Mouse (Mus musculus) retina, postnatal 1 day (tissue): ENCODE data around the gene Rpf2.
A peak's percentile ranks its signal among the peaks of the same experiment; 100 is the strongest.

Experiments
- DNase-seq: peaks from one replicate; pipeline ENCODE4 v3.0.0-alpha.2; 2012

The Rpf2 gene

GRCm38 (mm10) chr10:40246374-40247165 lies at the start of gene Rpf2:
Rpf2 (minus strand) TSS chr10:40247036.
- peak; percentile 94 for DNase-seq

DNA sequence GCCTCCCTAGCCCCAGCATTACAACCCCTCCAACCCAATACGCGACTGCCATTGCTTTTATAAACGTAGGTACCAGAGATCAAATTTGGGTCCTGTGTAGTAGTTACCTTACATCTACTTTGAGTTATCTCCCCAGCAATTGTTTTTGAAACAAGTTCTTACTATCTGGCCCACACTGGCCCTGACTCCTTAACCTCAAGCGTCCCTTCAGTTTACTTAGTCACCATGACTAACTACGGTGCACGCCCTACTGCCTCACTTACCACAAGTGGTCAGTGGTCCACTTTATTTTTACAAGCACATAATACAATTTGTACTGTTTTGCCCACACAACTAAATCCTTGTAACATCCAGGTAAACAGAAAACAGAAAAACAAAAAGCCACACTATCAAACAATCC lies 45.8 kb upstream of the Rpf2 start:
- DNase-seq: no peak

GRCm38 (mm10) chr10:40286767-40287166 lies 39.9 kb upstream of the Rpf2 start:
- no peak for DNase-seq

DNA sequence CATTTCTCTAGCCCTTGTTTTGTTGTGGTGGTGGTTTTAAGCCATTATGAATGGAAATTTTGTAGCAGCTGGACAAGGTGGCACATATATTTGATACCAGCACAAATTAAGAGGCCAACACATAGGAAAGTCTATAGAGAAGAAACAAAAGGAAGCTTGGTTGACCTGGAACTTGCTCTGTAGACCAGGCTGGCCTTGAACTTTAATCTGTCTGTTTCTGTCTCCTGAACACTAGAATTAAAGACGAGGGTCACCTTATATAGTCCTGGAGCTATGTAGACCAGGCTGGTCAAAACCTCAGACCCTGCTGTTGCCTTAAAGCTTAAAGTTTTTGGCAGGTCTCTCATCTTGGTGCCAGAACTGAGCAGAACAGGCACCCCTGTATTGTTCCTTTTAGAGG lies 38.7 kb upstream of the Rpf2 start:
- DNase-seq: no peak

GRCm38 (mm10) chr10:40284997-40285396 lies 38.2 kb upstream of the Rpf2 start:
- DNase-seq: no peak

DNA sequence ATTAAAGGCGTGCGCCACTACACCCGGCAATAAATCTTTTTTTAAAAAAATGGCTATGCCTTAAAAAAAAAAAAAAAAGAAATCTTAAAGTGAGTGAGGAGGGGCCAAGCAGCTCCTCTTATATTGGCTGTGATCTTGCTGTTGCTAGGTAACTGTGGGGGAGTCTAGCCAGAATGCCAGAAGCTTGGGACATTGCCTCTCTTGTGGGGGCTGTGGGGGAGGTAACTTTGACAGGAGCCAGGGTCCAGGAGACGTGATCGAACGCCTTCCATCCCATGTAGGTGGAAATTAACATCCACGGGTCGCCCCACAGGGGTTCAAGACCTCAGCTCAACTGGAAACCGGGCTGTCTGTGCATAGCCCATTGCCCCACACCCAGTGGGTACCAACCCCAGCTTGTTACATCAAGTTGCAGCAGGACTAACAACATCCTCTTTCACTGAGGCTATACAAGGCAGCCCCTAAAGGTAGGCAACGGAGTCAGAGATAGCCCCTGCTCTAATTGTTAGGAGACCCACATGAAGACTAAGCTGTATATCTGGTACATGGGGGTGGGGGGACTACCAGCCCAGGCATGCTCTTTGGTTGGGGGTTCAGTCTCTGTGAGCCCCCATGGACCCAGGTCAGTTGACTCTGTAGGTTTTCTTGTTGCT lies 37.5 kb upstream of the Rpf2 start:
- DNase-seq: no peak

GRCm38 (mm10) chr10:40283636-40284035 lies 36.8 kb upstream of the Rpf2 start:
- no peak for DNase-seq

GRCm38 (mm10) chr10:40281565-40281964 lies 34.7 kb upstream of the Rpf2 start:
- DNase-seq: no peak

DNA sequence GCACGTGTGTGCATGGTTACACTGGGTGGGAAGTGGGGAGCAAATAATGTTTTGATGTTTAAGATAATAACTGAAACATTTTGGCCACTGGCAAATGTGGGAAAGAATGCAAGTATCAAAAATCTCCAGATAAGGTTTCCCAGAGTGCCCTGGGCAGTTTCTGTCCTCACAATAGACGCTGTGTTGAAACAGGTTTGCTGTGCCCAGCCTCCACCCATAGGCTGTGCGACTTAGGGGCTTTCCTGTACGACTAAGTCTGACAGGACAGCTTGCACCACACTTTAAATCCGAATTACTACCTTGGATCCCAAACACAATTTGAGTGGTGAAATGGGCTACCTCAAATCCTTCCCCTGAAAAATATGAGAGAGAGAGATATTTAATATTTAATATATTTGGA lies 31.5 kb upstream of the Rpf2 start:
- no peak for DNase-seq

DNA sequence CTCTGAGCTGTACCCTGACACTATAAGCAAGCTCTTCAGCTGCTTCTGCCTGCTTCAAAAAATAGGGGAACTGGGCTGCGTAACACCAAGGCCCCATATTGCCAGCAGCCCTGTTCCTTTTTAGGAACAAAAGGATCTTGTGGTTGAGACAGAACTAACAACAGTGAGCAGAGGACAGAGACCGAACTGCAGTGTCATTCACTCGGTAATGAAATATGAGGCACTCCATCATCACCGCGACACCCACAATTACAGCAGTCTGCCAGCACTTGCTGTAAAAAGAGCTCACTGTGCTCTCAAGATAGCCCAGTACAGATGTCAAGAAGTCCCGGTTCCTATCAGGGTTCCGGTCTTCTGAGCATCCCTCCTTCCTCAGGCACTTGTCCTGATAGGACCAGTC lies 29.2 kb upstream of the Rpf2 start:
- DNase-seq: no peak

GRCm38 (mm10) chr10:40273938-40274337 lies 27.1 kb upstream of the Rpf2 start:
- no peak for DNase-seq

DNA sequence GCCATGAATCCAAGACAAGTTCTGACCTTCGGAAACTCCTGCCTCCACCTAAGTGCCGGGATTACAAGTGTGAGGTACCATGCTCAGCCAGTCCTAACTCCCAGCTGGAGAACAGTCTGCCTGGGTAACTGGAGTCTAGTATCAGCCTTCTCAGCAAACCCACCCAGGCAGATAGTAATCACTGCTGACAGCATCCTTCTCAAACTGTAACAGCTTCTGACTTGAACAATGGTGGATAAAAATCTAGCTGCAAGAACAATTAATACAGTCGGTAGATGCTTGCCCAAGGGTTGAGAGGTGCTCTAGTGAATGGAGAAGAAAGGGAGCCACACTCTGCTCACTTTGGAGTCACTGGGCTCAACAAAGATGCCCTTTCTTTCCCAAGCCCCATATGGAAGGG lies 24.4 kb upstream of the Rpf2 start:
- peak; percentile 75 for DNase-seq

DNA sequence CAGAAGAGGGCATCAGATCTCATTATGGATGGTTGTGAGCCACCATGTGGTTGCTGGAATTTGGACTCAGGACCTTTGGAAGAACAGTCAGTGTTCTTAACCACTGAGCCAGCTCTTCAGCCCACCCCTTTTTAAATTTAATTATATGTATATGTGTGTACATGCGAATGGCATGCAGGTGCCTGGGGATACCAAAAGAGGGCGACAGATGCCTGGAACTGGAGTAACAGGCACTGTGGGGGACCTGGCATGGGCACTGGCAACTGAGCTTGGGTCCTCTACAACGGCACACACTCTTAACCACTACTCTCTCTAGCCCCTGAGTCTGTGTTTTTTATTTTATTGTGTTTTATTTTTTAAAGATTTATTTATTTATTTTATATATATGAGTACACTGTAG lies 18.1 kb upstream of the Rpf2 start:
- DNase-seq: no peak

DNA sequence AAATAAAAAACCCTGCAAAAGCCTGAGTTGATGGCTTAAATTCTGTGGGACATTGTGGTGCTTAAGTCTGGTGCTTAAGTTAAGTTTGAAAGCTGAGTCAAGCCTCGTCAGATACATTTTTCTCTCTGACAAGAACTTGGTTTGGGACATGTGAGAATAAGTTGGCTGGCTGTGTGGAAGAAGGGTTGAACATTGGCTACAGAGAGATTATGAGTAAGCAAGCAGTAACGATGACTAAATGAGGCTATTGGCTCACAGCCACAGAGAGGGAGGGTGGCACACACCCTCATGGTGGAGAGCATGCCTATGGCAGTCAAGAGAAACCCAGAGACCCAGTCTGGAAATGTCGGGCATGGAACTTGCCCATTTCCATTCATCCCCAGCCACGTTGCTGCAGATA lies 16.9 kb upstream of the Rpf2 start:
- DNase-seq: no peak

GRCm38 (mm10) chr10:40262200-40262599 lies 15.4 kb upstream of the Rpf2 start:
- DNase-seq: no peak

DNA sequence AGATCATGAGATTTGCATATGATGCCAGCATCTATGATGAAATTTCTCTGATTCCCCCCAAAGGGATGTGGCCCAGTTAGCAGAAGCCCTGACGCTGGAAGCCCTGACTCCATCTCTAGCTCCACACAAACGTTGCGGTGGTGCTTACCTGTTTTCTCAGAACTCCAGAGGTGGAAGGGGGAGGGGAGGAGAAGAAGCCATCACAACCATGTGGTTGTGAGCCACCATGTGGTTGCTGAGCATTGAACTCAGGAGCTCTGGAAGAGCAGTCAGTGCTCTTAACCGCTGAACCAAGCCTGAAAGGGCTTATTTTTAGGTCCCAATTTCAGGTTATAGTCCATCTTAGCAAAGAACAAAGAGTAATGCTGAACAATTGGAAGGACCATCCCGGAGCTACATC lies 13.5 kb upstream of the Rpf2 start:
- no peak for DNase-seq

DNA sequence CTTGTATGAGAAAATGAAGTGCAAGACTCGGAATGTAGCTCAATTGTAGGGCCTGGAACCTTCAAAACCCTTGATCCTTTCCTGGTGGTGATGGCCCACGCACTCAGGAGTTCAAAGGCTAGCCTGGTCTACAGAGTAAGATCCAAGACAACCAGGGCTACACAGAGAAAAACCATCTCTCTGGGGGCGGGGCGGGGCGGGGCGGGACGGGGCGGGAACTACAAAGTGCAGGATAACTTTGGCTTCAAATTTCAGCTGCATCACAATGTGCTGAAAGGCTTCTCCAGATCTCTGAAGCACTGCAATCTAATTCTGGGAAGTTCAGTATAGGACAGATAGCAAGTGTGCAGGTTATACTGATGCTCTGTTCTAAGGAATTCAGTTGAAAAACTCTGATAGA lies 12.7 kb upstream of the Rpf2 start:
- no peak for DNase-seq

GRCm38 (mm10) chr10:40258976-40259375 lies 12.1 kb upstream of the Rpf2 start:
- DNase-seq: peak; percentile 86

GRCm38 (mm10) chr10:40258401-40258966 lies 11.6 kb upstream of the Rpf2 start:
- peak; percentile 95 for DNase-seq

DNA sequence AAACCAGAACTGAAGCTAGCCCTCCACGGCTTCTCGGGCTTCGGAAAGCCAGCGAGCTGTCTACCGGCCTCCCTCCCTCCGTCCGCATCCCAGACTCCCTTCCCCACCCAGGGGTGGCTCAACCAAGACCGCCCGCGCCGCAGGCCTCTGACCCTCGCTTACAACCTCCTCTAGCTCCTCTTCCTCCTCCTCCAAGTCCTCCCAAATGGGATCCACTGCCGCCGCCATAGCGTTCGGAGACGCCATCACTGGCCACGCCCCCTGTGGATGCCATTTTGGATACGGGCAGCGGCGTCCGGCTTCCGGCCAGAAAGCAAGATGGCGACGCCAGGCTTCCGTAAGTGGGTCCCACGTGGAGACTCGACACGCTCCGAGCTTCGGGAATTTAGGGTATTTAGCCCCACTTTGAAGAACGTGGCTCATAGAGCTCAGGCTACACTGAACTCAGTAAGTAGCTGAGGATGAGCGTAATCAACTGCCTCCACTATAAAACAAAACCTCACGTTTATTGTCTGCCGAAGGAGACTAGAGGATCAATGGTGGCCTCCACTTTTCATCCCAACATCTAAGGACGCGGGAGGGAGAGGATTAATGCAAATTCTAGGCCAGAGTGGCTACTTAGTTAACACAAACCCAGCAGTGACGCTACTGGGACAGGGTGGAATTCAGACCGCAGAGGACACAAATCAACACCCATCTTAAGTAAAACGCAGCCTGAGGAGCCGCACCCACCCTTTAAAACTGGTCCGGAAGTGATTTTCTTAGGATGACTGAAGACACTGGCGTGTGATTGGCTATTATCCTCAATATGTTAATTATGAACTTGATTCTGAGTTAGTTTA lies 10.8 kb upstream of the Rpf2 start, which contains the start of gene Gtf3c6:
Gtf3c6 (minus strand) TSS at position 695 of the 842 bp plus-strand sequence.
- peak; percentile 96 for DNase-seq

- peak; percentile 73 for DNase-seq
These were observed 9.9 kb upstream of the Rpf2 start for GRCm38 (mm10) chr10:40256716-40257115.

- no peak for DNase-seq
These were observed 4.1 kb upstream of the Rpf2 start for GRCm38 (mm10) chr10:40250969-40251368.

DNA sequence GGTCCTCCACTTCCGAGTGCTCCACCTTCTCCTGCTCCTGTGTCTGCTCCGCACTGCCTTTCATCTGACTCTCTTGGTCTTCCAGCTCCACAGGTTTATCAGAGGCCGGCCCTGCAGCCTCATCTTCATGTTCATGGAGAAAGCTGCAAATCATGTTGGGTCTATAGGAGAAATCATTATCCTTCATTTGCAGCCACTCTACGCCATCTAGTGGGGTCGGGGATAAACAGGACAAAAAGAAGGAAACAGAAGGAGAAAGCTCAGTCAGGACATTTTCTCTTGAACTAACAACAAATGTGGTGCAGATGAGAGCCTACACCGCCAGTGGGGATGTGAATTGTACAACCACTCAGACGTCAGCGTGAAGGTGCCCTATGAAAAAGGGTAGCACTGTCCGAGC lies 2.8 kb upstream of the Rpf2 start:
- peak; percentile 26 for DNase-seq
